In the genomic region with DNA sequence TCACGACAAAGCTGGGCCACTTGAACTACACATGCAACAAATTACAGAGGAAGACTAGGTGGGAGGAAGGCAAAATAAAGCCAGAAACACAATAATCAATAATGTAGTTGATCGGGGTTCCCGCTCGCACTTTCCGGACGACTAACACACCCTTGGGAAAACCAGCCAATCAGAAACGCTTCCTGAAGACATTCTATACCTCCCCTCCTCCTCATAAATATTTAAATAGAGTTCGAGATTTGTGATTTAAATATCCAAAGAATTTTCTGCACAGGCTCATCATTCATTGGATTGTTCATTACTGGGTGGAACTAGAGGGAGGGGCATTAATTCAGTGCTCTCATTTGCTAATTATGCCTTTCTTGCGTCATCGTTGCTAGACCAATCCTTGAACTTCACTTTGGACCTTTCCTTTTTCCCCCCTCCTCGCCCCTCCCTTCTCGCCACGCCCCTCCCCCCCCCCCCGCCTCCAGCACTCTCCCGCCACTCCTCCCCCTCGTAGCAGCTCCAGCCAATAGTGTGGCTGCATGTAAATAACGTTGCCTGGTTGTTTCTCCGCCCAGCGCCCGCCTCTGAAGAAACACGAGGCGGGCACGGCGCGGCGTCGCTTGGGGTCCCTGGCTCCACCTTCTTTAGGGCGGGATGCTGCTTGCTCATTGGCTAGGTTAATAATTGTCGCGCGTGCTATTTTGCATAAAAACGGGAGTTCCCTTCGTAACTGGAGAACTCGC, we compare ENCODE assay signal across 8 mouse cellular contexts.
DNase-seq lines count a peak whose midpoint lies in the region; ATAC-seq and TF ChIP-seq lines count a peak whose summit lies in the region.

No protein-coding gene starts in this region.

- peak overlapping the region; percentile 63 for H3K4me2 ChIP-seq in intestine, postnatal 0 days (replicated peaks; ENCODE audit: low read depth)
- H3K4me2 ChIP-seq in lung, embryonic 15.5 days: peak overlapping the region; percentile 53
- H3K4me2 ChIP-seq in neural tube, embryonic 15.5 days: peak overlapping the region; percentile 40

- H3K9ac ChIP-seq in intestine, postnatal 0 days (ENCODE audit: low read depth, low read length): no peak overlapping the region
- H3K9ac ChIP-seq in lung, embryonic 15.5 days: no peak overlapping the region
- H3K9ac ChIP-seq in neural tube, embryonic 15.5 days (replicated peaks): no peak overlapping the region

- H3K4me1 ChIP-seq in embryonic facial prominence, embryonic 10.5 days: peaks cover 36% of the 10 kb centered on the region
- H3K4me1 ChIP-seq in intestine, postnatal 0 days (replicated peaks; ENCODE audit: control insufficient read depth, insufficient read depth, low read length): no peaks in the 10 kb centered on the region
- peaks cover 15% of the 10 kb centered on the region for H3K4me1 ChIP-seq in lung, embryonic 15.5 days
- H3K4me1 ChIP-seq in neural tube, embryonic 15.5 days: peaks cover 14% of the 10 kb centered on the region

- ATAC-seq in intestine, postnatal 0 days: peak; percentile 98
- ATAC-seq in lung, embryonic 15.5 days (ENCODE audit: borderline replicate concordance, extremely low read depth, low FRiP score, low TSS enrichment): peak; percentile 98
- ATAC-seq in neural tube, embryonic 15.5 days (ENCODE audit: low FRiP score): peak; percentile 82

- peak; percentile 78 to 80 for DNase-seq in right cerebral cortex, postnatal 10 days (ENCODE audit: low spot score in 2 of 2)
- no peak for DNase-seq in right cerebral cortex, adult 18-20 months
- peak; percentile 98 for DNase-seq in embryonic facial prominence, embryonic 10.5 days (ENCODE audit: low spot score)
- peak; percentile 85 for DNase-seq in heart, adult 18-20 months
- DNase-seq in urinary bladder, postnatal 36 days (ENCODE audit: low spot score in 2 of 2): peak; percentile 87 to 92

- peaks cover 82% of the 10 kb centered on the region for H3K27me3 ChIP-seq in embryonic facial prominence, embryonic 10.5 days (replicated peaks; ENCODE audit: low read depth, poor library complexity, severe bottlenecking)
- peaks cover 93% of the 10 kb centered on the region for H3K27me3 ChIP-seq in intestine, postnatal 0 days (replicated peaks; ENCODE audit: control insufficient read depth, insufficient read depth, low read length)
- H3K27me3 ChIP-seq in lung, embryonic 15.5 days: peaks cover 80% of the 10 kb centered on the region
- H3K27me3 ChIP-seq in neural tube, embryonic 15.5 days (replicated peaks): peaks cover 41% of the 10 kb centered on the region

- no peak for TF ChIP-seq CTCF in intestine, postnatal 0 days (IDR thresholded peaks at IDR 0.05; ENCODE audit: low read depth)

- H3K9me3 ChIP-seq in embryonic facial prominence, embryonic 10.5 days: no peaks in the 10 kb centered on the region
- H3K9me3 ChIP-seq in intestine, postnatal 0 days (ENCODE audit: control insufficient read depth): no peaks in the 10 kb centered on the region
- H3K9me3 ChIP-seq in lung, embryonic 15.5 days: no peaks in the 10 kb centered on the region
- H3K9me3 ChIP-seq in neural tube, embryonic 15.5 days (replicated peaks): no peaks in the 10 kb centered on the region

- WGBS in embryonic facial prominence, embryonic 10.5 days: 0% methylated on average over 33 of the region's 34 CpGs
- under 1% methylated on average over 31 of the region's 34 CpGs for WGBS in intestine, postnatal 0 days
- under 1% methylated on average over 32 of the region's 34 CpGs for WGBS in lung, embryonic 15.5 days
- under 1% methylated on average over 32 of the region's 34 CpGs for WGBS in neural tube, embryonic 15.5 days

- H3K36me3 ChIP-seq in embryonic facial prominence, embryonic 10.5 days (replicated peaks): no peaks in the 10 kb centered on the region
- no peaks in the 10 kb centered on the region for H3K36me3 ChIP-seq in intestine, postnatal 0 days (ENCODE audit: control insufficient read depth, insufficient read depth)
- no peaks in the 10 kb centered on the region for H3K36me3 ChIP-seq in lung, embryonic 15.5 days
- H3K36me3 ChIP-seq in neural tube, embryonic 15.5 days: no peaks in the 10 kb centered on the region

- H3K4me3 ChIP-seq in embryonic facial prominence, embryonic 10.5 days: peak overlapping the region; percentile 49
- H3K4me3 ChIP-seq in intestine, postnatal 0 days (ENCODE audit: low read depth, low read length): peak overlapping the region; percentile 40
- peak overlapping the region; percentile 31 for H3K4me3 ChIP-seq in lung, embryonic 15.5 days
- H3K4me3 ChIP-seq in neural tube, embryonic 15.5 days (replicated peaks): peak overlapping the region; percentile 17; the same call in 1 of the 2 replicates

- H3K27ac ChIP-seq in embryonic facial prominence, embryonic 10.5 days (replicated peaks): no peak overlapping the region
- no peak overlapping the region for H3K27ac ChIP-seq in intestine, postnatal 0 days (ENCODE audit: low read depth, low read length)
- H3K27ac ChIP-seq in lung, embryonic 15.5 days: no peak overlapping the region
- H3K27ac ChIP-seq in neural tube, embryonic 15.5 days (replicated peaks): no peak overlapping the region
